Mouse (Mus musculus) layer of hippocampus, postnatal 25 days (tissue): Measurements from ENCODE around the gene Fzd2. TPM values are rescaled to one million over a fixed set of nuclear protein-coding genes. Genes with fewer than 3 reads are reported as not detected.
"Not testable (repeated sequence)": the region's sequence is repeated elsewhere in the genome, so short reads cannot be mapped to it uniquely, and the experiment has no call there.

ENCODE experiments used
- DNase-seq, 2 experiments: peaks; one replicate each; pipeline ENCODE4 v3.0.0; 2022; ENCODE audit warnings: mixed read lengths in 2 of 2, low spot score in 1 of 2; ENCODE audit errors: extremely low spot score in 1 of 2
- total RNA-seq, 2 experiments: library from RNA; stranded (reverse); gene quantifications; 2 replicates each; pipeline ENCODE4 v1.2.3; 2021

Fzd2 gene
- total RNA-seq, 2 experiments from 2014 or later = 6.6 to 9.9 TPM

DNA sequence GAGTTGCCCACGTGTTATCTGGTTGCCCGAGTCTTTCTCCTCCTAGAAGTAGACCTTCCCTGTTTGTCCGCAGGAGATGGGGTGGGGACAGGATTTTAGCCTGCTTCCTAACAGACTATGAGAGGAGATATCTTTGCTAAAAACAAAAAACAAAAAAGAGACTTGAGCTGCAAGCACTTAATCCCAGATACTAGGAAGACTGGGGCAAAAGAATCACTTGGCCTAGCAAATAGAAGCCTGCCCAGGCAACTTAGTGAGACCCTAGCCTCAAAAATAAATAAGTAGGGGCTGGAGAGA lies 24.2 kb upstream of the Fzd2 start:
- no peak for DNase-seq

- DNase-seq = no peak
These were observed 22.7 kb upstream of the Fzd2 start for GRCm38 (mm10) chr11:102581281-102582015.

GRCm38 (mm10) chr11:102582016-102582610 lies 22.1 kb upstream of the Fzd2 start:
- DNase-seq = no peak

DNA sequence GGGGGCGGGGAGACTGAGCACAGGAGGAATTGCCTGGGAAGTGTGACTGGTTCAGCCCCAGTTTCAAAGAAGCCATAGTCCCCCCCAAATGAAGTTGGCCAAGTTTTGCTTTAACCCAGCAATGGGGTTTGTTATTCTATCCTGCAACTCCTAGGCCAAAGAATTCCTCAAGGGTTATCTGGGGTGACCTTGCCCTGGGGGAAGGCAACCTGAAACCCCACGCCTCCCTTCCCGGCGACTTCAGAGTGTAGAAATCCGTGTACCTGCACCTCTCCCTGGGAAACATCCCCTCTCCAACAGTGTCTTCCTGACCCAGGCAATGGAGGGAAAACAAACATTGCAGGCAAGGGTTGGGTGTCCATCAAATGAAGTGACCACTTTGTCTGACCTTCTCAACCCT lies 21.5 kb upstream of the Fzd2 start:
- DNase-seq = no peak

DNA sequence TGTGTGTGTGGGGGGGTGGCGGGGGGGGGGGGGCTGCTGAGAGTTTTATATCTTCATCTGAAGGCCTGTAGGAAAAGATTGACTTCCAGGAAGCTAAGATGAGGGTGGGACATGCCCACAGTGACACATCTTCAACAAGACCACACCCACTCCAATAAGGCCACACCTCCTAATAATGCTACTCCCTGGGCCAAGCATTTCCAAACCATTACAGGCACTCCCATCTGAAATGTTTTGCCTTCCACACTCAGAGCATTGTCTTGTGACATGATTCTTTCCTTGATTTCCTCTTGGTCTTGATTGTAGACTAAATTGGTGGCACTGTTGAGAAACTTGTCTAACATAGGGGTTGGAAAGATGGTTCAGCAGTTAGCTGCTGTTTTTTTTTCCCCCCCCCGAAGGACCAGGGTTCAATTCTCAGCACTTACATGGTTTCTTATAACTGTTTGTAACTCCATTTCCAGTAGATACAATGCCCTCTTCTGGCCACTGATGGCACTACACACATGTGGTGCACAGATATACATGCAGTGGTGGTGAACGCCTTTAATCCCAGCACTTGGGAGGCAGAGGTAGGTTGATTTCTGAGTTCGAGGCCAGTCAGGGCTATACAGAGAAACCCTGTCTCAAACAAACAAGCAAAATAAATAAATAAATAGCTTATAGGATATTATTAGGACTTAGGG lies 17.6 kb upstream of the Fzd2 start:
- no peak for DNase-seq

- no peak for DNase-seq
These were observed 16.6 kb upstream of the Fzd2 start for GRCm38 (mm10) chr11:102587554-102587953.

DNA sequence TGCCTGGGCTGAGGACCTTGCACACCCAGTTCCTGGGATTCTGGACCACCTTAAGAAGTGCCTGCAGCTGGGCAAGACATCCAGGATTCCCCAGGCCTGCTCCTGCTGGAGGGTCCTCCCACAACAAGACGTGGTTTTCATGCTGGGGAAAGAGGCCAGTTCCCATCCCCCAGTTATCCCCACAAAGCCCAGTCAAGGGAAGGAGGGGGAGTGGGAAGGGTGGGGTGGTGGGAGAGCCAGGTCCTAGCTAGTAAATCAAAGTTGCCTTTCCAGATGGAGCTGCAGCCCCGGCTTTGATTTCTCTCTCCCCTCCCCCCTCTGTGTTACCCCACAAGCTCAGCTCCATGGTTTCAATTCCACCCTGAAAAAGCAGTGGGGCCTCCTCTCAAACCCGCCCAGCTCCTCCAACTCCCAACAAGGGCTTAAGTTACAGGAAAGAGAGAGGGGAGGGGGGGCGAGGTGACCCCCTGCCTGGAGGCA lies 8.8 kb upstream of the Fzd2 start:
- DNase-seq = no peak

DNA sequence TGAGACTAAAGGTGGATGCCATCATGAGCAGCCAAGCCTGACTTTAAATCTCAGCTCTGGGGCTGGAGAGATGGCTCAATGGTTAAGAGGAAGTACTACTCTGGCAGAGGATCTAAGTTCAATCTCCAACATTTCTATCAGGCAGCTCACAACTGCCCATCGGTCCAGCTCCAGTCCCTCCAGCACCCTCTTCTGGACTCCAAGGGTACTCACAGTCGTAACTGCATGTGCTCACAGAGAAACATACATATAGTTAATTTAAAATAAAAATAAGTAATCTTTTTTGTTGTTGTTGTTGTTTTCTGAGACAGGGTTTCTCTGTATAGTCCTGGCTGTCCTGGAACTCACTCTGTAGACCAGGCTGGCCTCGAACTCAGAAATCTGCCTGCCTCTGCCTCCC lies 4.3 kb upstream of the Fzd2 start:
- DNase-seq = no peak

DNA sequence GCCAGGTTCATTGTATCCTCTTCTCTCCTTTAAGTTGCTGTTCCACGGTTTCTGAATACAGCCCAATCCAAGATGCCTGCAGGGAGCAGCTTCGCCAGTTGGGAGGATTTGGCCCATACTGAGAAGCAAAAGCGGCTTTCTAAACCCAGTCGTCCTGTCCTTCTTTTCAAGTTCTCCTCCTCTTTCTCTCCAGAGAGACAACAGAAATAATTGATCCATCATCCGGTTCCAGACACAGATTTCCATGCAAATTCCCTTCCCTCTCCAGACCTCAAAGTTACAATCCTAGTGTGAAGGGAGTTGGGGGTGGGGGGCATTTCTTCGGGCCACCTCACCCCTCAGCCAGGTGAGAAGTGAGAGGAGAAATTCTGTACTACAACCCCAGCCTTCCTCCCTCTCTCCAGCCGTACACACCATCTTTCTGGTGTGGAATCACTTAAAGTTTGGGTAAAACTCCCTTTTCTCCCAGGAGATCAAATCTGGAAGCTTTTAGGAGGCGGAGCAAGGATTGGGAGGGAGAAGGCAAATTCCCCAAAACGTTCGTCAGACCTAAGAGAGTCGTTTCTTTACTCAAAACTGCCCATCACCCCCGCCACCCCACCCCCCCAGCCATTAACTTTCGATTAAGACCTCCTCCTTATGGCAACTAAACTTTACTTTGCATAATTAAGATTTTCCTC lies 1.2 kb upstream of the Fzd2 start:
- DNase-seq = no peak

GRCm38 (mm10) chr11:102603496-102603850 lies 723 bp upstream of the Fzd2 start:
- peak in 1 of 2 experiments; percentile 29 for DNase-seq

GRCm38 (mm10) chr11:102604777-102605552 lies 769 bp downstream of the Fzd2 start:
- DNase-seq = peak; percentile 29 to 32

DNA sequence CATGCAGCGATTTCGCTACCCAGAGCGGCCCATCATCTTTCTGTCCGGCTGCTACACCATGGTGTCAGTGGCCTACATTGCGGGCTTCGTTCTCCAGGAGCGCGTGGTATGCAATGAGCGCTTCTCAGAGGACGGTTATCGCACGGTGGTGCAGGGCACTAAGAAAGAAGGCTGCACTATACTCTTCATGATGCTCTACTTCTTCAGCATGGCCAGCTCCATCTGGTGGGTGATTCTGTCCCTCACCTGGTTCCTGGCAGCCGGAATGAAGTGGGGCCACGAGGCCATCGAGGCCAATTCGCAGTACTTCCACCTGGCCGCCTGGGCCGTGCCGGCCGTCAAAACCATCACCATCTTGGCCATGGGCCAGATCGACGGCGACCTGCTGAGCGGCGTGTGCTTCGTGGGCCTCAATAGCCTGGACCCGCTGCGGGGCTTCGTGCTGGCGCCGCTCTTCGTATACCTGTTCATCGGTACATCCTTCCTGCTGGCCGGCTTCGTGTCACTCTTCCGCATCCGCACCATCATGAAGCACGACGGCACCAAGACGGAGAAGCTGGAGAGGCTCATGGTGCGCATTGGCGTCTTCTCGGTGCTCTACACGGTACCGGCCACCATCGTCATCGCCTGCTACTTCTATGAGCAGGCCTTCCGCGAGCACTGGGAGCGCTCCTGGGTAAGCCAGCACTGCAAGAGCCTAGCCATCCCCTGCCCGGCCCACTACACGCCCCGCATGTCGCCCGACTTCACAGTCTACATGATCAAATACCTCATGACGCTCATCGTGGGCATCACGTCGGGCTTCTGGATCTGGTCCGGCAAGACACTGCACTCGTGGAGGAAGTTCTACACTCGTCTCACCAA lies 1.6 kb downstream of the Fzd2 start:
- no peak for DNase-seq

GRCm38 (mm10) chr11:102606751-102607171 lies 2.6 kb downstream of the Fzd2 start:
- no peak for DNase-seq

DNA sequence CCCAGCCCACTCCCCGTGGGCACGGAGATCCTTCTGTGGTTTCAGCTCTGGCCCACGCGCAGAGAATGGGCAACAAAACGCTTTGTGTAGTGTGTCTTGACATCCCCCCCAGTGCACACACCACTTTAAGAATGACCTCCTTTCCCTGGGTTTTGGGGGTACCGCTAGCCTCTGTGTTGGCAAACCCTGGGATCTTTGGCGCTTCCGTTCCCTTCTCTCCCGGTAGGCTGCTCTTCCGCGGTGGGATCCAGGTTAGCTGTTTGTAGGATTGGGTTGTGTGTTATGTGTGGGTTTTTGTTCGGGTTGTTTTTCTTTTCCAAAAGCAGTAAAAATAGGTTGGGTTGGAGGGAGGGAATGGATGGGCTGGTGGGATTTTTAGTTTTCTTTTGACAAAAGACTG lies 3.0 kb downstream of the Fzd2 start:
- DNase-seq = not testable (repeated sequence)

GRCm38 (mm10) chr11:102607686-102608548 lies 3.7 kb downstream of the Fzd2 start:
- DNase-seq = no peak

DNA sequence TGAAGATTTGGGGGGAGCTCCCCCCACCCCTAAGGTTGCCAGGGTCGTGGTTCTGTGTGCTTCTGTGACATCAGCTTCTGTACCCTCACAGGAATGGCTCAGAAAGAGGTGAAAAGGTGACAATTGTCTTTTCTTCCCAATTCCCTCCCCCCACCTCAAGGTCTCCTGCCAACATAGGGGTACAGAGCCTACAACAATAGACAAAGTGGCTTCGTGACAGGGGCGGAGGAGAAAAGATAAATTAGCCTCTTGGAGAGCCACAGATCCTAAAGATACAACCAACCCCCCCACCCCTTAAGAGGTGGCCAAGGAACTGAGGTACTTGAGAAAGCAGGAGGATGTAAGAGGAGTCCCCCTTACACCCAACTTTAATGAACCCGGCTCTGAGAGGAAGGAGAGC lies 4.5 kb downstream of the Fzd2 start:
- DNase-seq = no peak

DNA sequence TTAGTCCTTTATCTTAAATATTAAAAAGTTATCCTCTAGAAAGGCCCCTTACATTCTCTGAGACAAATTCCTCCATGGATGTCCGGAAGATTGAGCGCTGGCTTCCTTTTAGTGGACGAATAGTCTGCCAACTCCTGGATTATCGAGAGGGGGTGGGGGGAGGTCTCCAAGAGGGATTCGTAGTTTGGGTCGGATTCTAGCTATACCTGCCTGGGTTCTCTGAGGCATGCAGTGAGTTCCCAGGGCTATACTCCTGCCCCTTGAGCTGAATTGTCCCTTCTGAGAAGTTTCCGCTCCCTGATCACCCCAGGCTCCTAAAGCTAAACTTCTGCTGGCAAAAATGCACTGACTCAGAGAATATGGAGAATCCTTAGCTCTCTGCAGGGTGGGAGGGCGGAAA lies 5.3 kb downstream of the Fzd2 start:
- no peak for DNase-seq

- DNase-seq = no peak
These were observed 6.1 kb downstream of the Fzd2 start for GRCm38 (mm10) chr11:102610260-102610659.
